Mouse (Mus musculus): ENCODE data around the gene Cdk9. TPM values are rescaled to one million over a fixed set of nuclear protein-coding genes. Genes with fewer than 3 reads are reported as not detected.

Gene Cdk9
- polyA plus RNA-seq, 1 experiment: 112 TPM

- TF ChIP-seq MYOG (IDR thresholded peaks at IDR 0.05; ENCODE audit: control insufficient read depth, extremely low read depth, insufficient read length): no peak
- no peak for TF ChIP-seq USF1 (IDR thresholded peaks at IDR 0.05; ENCODE audit: low read depth)
- TF ChIP-seq CTCF (IDR thresholded peaks at IDR 0.05; ENCODE audit: control insufficient read depth, insufficient read depth, insufficient read length): no peak
- TF ChIP-seq FOSL1 (IDR thresholded peaks at IDR 0.05; ENCODE audit: insufficient read depth, low read length, poor library complexity, severe bottlenecking): no peak
- TF ChIP-seq MYOD1 (IDR thresholded peaks at IDR 0.05; ENCODE audit: control insufficient read depth, insufficient read length, low read depth): no peak
- no peak for TF ChIP-seq MAX (IDR thresholded peaks at IDR 0.05)
- no peak for TF ChIP-seq CEBPB (IDR thresholded peaks at IDR 0.05; ENCODE audit: low read depth)
- no peaks in the 10 kb centered on the region for H3K79me2 ChIP-seq (ENCODE audit: control insufficient read depth, insufficient read depth)
- H3K36me3 ChIP-seq (ENCODE audit: control insufficient read depth, insufficient read depth): no peaks in the 10 kb centered on the region
- no peak overlapping the region for H3ac ChIP-seq (ENCODE audit: control insufficient read depth, insufficient read length, low read depth)
- H3K27me3 ChIP-seq (ENCODE audit: control insufficient read depth, insufficient read depth, insufficient read length): no peaks in the 10 kb centered on the region
- no peak overlapping the region for H3K4me3 ChIP-seq (ENCODE audit: insufficient read depth, poor library complexity, severe bottlenecking)
- H3K79me3 ChIP-seq (ENCODE audit: low read depth): no peaks in the 10 kb centered on the region
Measured at GRCm38 (mm10) chr2:32724832-32725790, 12.2 kb upstream of the Cdk9 start.

GRCm38 (mm10) chr2:32724149-32724548 is 11.3 kb upstream of the Cdk9 start:
- TF ChIP-seq FOSL1 (IDR thresholded peaks at IDR 0.05; ENCODE audit: insufficient read depth, low read length, poor library complexity, severe bottlenecking) (no peak), MYOD1 (IDR thresholded peaks at IDR 0.05; ENCODE audit: control insufficient read depth, insufficient read length, low read depth) (no peak)
- no peak overlapping the region for H3K4me3 ChIP-seq (ENCODE audit: insufficient read depth, poor library complexity, severe bottlenecking)

GRCm38 (mm10) chr2:32722581-32722980 is 9.7 kb upstream of the Cdk9 start:
- H3ac ChIP-seq (ENCODE audit: control insufficient read depth, insufficient read length, low read depth): no peak overlapping the region
- H3K4me3 ChIP-seq (ENCODE audit: insufficient read depth, poor library complexity, severe bottlenecking): no peak overlapping the region
- H3K36me3 ChIP-seq (ENCODE audit: control insufficient read depth, insufficient read depth): no peaks in the 10 kb centered on the region
- no peak for TF ChIP-seq MYOD1 (IDR thresholded peaks at IDR 0.05; ENCODE audit: control insufficient read depth, insufficient read length, low read depth)
- TF ChIP-seq MYOG (IDR thresholded peaks at IDR 0.05; ENCODE audit: control insufficient read depth, extremely low read depth, insufficient read length): no peak
- TF ChIP-seq USF1 (IDR thresholded peaks at IDR 0.05; ENCODE audit: low read depth): no peak
- no peak for TF ChIP-seq CTCF (IDR thresholded peaks at IDR 0.05; ENCODE audit: control insufficient read depth, insufficient read depth, insufficient read length)
- TF ChIP-seq CEBPB (IDR thresholded peaks at IDR 0.05; ENCODE audit: low read depth): no peak
- TF ChIP-seq MAX (IDR thresholded peaks at IDR 0.05): no peak
- TF ChIP-seq FOSL1 (IDR thresholded peaks at IDR 0.05; ENCODE audit: insufficient read depth, low read length, poor library complexity, severe bottlenecking): no peak
- no peaks in the 10 kb centered on the region for H3K79me3 ChIP-seq (ENCODE audit: low read depth)
- no peaks in the 10 kb centered on the region for H3K27me3 ChIP-seq (ENCODE audit: control insufficient read depth, insufficient read depth, insufficient read length)
- H3K79me2 ChIP-seq (ENCODE audit: control insufficient read depth, insufficient read depth): no peaks in the 10 kb centered on the region

More at GRCm38 (mm10) chr2:32724149-32724548, 11.3 kb upstream of the Cdk9 start:
- Histone ChIP-seq H3K79me2 (ENCODE audit: control insufficient read depth, insufficient read depth) (no peaks in the 10 kb centered on the region), H3K79me3 (ENCODE audit: low read depth) (no peaks in the 10 kb centered on the region), H3ac (ENCODE audit: control insufficient read depth, insufficient read length, low read depth) (no peak overlapping the region), H3K36me3 (ENCODE audit: control insufficient read depth, insufficient read depth) (no peaks in the 10 kb centered on the region), H3K27me3 (ENCODE audit: control insufficient read depth, insufficient read depth, insufficient read length) (no peaks in the 10 kb centered on the region)

GRCm38 (mm10) chr2:32722046-32722445 is 9.2 kb upstream of the Cdk9 start:
- H3K79me2 ChIP-seq (ENCODE audit: control insufficient read depth, insufficient read depth): no peaks in the 10 kb centered on the region
- TF ChIP-seq MYOG (IDR thresholded peaks at IDR 0.05; ENCODE audit: control insufficient read depth, extremely low read depth, insufficient read length) (no peak), USF1 (IDR thresholded peaks at IDR 0.05; ENCODE audit: low read depth) (no peak), CEBPB (IDR thresholded peaks at IDR 0.05; ENCODE audit: low read depth) (no peak), MAX (IDR thresholded peaks at IDR 0.05) (no peak)
- no peaks in the 10 kb centered on the region for H3K27me3 ChIP-seq (ENCODE audit: control insufficient read depth, insufficient read depth, insufficient read length)
- no peak overlapping the region for H3ac ChIP-seq (ENCODE audit: control insufficient read depth, insufficient read length, low read depth)
- H3K36me3 ChIP-seq (ENCODE audit: control insufficient read depth, insufficient read depth): no peaks in the 10 kb centered on the region
- H3K79me3 ChIP-seq (ENCODE audit: low read depth): no peaks in the 10 kb centered on the region
- no peak overlapping the region for H3K4me3 ChIP-seq (ENCODE audit: insufficient read depth, poor library complexity, severe bottlenecking)

GRCm38 (mm10) chr2:32720681-32721229 is 7.9 kb upstream of the Cdk9 start, which contains the start of gene Sh2d3c:
Gene Sh2d3c, plus strand, starts transcription at chr2:32721055.
- no peaks in the 10 kb centered on the region for H3K36me3 ChIP-seq (ENCODE audit: control insufficient read depth, insufficient read depth)
- TF ChIP-seq CTCF (IDR thresholded peaks at IDR 0.05; ENCODE audit: control insufficient read depth, insufficient read depth, insufficient read length): no peak
- peak; percentile 78 for TF ChIP-seq MYOD1 (IDR thresholded peaks at IDR 0.05; ENCODE audit: control insufficient read depth, insufficient read length, low read depth)
- TF ChIP-seq MYOG (IDR thresholded peaks at IDR 0.05; ENCODE audit: control insufficient read depth, extremely low read depth, insufficient read length): no peak
- H3K4me3 ChIP-seq (ENCODE audit: insufficient read depth, poor library complexity, severe bottlenecking): no peak within 1 kb of the TSS

GRCm38 (mm10) chr2:32720053-32720452 is 7.2 kb upstream of the Cdk9 start:
- H3K79me2 ChIP-seq (ENCODE audit: control insufficient read depth, insufficient read depth): no peaks in the 10 kb centered on the region
- no peak overlapping the region for H3K4me3 ChIP-seq (ENCODE audit: insufficient read depth, poor library complexity, severe bottlenecking)
- H3K27me3 ChIP-seq (ENCODE audit: control insufficient read depth, insufficient read depth, insufficient read length): no peaks in the 10 kb centered on the region
- H3K79me3 ChIP-seq (ENCODE audit: low read depth): no peaks in the 10 kb centered on the region
- no peak overlapping the region for H3ac ChIP-seq (ENCODE audit: control insufficient read depth, insufficient read length, low read depth)
- TF ChIP-seq USF1 (IDR thresholded peaks at IDR 0.05; ENCODE audit: low read depth) (no peak), MAX (IDR thresholded peaks at IDR 0.05) (no peak), CTCF (IDR thresholded peaks at IDR 0.05; ENCODE audit: control insufficient read depth, insufficient read depth, insufficient read length) (no peak), MYOG (IDR thresholded peaks at IDR 0.05; ENCODE audit: control insufficient read depth, extremely low read depth, insufficient read length) (no peak), CEBPB (IDR thresholded peaks at IDR 0.05; ENCODE audit: low read depth) (no peak), FOSL1 (IDR thresholded peaks at IDR 0.05; ENCODE audit: insufficient read depth, low read length, poor library complexity, severe bottlenecking) (no peak), MYOD1 (IDR thresholded peaks at IDR 0.05; ENCODE audit: control insufficient read depth, insufficient read length, low read depth) (no peak)
- H3K36me3 ChIP-seq (ENCODE audit: control insufficient read depth, insufficient read depth): no peaks in the 10 kb centered on the region

More at GRCm38 (mm10) chr2:32720681-32721229, 7.9 kb upstream of the Cdk9 start, which contains the start of gene Sh2d3c:
- H3K79me2 ChIP-seq (ENCODE audit: control insufficient read depth, insufficient read depth): no peaks in the 10 kb centered on the region
- H3K27me3 ChIP-seq (ENCODE audit: control insufficient read depth, insufficient read depth, insufficient read length): no peaks in the 10 kb centered on the region
- peak within 1 kb of the TSS; percentile 45 for H3ac ChIP-seq (ENCODE audit: control insufficient read depth, insufficient read length, low read depth)
- H3K79me3 ChIP-seq (ENCODE audit: low read depth): no peaks in the 10 kb centered on the region
